Mouse (Mus musculus): ENCODE measurements around the gene Slc26a9. TPM values are rescaled to one million over a fixed set of nuclear protein-coding genes. Genes with fewer than 3 reads are reported as not detected.

The Slc26a9 gene
- polyA plus RNA-seq (2012; rRNA removed), result 0.63 and 0.74 TPM in 2 replicates

DNA sequence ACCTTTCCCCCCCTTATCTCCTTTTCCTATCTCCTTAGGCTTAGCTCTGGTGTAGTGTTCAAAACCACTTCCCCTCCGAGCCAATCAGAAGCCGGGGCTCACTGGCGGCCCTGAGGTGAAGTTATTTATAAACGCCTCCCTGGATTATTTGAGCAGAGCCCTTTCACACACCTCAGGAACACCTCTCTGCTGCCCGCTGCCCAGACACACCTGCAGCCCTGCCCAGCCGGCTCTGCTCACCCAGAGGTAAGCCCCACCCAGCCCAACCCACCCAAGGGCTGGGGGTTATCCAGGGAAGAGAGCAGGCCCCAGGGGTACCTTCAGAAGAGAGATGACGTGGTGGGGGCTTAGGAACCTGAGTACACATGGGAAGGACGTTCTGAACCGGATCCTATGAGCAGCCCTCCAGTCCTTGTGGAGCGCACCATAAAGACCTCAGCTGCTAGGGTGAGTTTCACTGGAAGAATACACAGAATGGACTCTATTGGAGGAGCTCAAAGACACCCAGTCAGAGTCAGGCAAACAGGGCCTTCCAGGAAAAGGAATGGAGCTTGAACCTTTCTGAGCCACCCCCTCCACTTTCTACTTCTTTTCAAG, at the start of gene Slc26a9:
Gene Slc26a9, plus strand, starts transcription at position 155 of the 597 bp plus-strand sequence.

DNA sequence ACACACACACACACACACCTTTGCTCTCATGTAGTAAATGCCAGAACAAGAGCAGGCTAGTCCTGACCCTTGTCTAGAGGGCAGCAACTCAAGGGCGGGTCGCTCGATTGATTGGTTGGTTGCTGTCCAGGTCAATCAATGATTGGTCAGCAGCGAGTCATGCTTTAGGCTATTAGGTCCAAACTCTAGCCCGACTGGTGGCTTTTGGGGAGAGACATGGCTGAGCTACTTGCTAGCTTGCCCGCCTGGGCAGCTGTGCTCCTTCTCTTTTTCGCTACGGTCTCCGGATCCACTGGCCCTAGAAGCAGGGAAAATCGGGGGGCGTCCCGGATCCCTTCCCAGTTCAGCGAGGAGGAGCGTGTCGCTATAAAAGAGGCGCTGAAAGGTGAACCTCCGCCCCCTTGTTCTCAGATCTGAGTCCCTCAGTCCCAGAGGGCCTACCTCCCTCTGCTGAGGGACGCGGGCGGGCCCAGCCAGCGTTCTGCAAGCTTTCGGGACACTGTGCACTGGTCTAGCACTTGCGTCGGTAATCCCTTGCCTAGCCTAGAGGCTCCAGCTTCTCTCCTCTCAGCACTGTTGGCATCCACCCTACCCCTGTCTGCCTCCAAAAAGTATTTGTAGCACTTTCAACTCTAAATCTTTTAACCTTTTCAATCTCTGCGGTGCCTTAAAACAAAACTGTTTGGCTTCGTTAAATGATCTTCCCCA, 53.5 kb downstream of the Slc26a9 start, which contains the start of gene Pm20d1:
Gene Pm20d1, plus strand, starts transcription at position 180 of the 708 bp plus-strand sequence.

Other genes starting within 250 kb of the Slc26a9 start
- 17.7 and 18.8 TPM in 2 replicates for gene Srgap2, start 216.7 kb upstream of the Slc26a9 start, polyA plus RNA-seq (2012; rRNA removed)
- gene Fam72a, start 216.1 kb upstream of the Slc26a9 start, polyA plus RNA-seq (2012; rRNA removed), result 0.22 and 0.28 TPM in 2 replicates
- gene Avpr1b, start 144.8 kb upstream of the Slc26a9 start, polyA plus RNA-seq (2012; rRNA removed), result not detected in 2 replicates
- gene Ctse, start 105.7 kb upstream of the Slc26a9 start, polyA plus RNA-seq (2012; rRNA removed), result 0.42 and 1.7 TPM in 2 replicates
- gene Rab7b, start 55.3 kb upstream of the Slc26a9 start, polyA plus RNA-seq (2012; rRNA removed), result 7.5 and 8.2 TPM in 2 replicates
- gene Pm20d1, start 53.4 kb downstream of the Slc26a9 start, polyA plus RNA-seq (2012; rRNA removed), result 0.92 and 1.1 TPM in 2 replicates
- gene Slc41a1, start 83.5 kb downstream of the Slc26a9 start, polyA plus RNA-seq (2012; rRNA removed), result 112 and 130 TPM in 2 replicates
- 20.3 and 34.5 TPM in 2 replicates for gene Rab29, start 123.2 kb downstream of the Slc26a9 start, polyA plus RNA-seq (2012; rRNA removed)
- 3.6 and 4.3 TPM in 2 replicates for gene Nucks1, start 166.5 kb downstream of the Slc26a9 start, polyA plus RNA-seq (2012; rRNA removed)
- 153 and 170 TPM in 2 replicates for gene Slc45a3, start 218.9 kb downstream of the Slc26a9 start, polyA plus RNA-seq (2012; rRNA removed)

Data from ovary, adult 2 months (tissue).